Mouse (Mus musculus) small intestine, adult 2 months (tissue): ENCODE measurements around the gene Srgap2.

Source experiments
- CTCF ChIP-seq: fragments of 200-500 bp; IDR thresholded peaks from 2 replicates; pipeline ENCODE4 v1.5.1; 2012; ENCODE audit warnings: low read depth, mild to moderate bottlenecking, control low read depth, inconsistent platforms, low read length, moderate library complexity, mixed read lengths; ENCODE audit not compliant: insufficient replicate concordance, insufficient read length; ENCODE audit errors: extremely low read depth
- POLR2A ChIP-seq: fragments of 200-500 bp; IDR thresholded peaks from 2 replicates; pipeline ENCODE4 v1.6.1; 2012; ENCODE audit warnings: low read depth, mild to moderate bottlenecking, control low read depth, inconsistent platforms, low read length, moderate library complexity

DNA sequence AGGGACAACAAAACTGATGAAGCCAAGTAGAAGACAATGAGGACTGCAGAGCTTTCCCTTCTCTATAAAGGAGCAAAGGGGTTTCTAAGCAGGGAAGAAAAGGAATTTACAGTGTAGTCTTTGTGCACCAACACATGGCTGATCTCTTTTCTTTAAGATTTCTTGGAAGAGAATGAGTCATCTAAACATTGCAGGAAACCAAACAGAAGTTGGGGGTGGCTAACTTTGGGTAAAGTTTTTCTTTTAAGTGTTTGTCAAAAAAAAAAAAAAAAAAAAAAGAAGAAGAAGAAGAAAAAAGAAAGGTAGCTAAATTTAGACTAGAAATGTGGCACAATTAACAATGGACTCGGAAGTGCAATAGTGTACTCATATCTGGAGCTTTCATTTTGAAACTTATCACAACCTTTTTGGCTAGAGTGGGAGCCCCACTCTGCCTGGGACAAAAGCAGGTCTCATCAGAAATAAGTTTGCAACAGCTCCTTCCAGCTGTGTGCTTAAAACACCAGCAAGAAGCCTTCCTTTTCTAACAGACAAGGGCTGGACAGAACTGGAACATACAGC is 148.2 kb downstream of the Srgap2 start:
- no peak for TF ChIP-seq CTCF
- no peak for TF ChIP-seq POLR2A
